Mouse (Mus musculus): ENCODE data around the gene Bad.
A peak's percentile ranks its signal among the peaks of the same experiment; 100 is the strongest.

Gene Bad

GRCm38 (mm10) chr19:6969665-6970381 is 28.2 kb downstream of the Bad start:
- DNase-seq (ENCODE audit: low spot score) = peak; percentile 66

GRCm38 (mm10) chr19:6970460-6971085 is 28.9 kb downstream of the Bad start:
- no peak for DNase-seq (ENCODE audit: low spot score)

GRCm38 (mm10) chr19:6971644-6972043 is 30.0 kb downstream of the Bad start:
- DNase-seq (ENCODE audit: low spot score) = no peak

- DNase-seq (ENCODE audit: low spot score) = no peak
Measured at GRCm38 (mm10) chr19:6972247-6972917, 30.7 kb downstream of the Bad start.

GRCm38 (mm10) chr19:6973581-6974190 is 32.0 kb downstream of the Bad start:
- no peak for DNase-seq (ENCODE audit: low spot score)

- peak; percentile 65 for DNase-seq (ENCODE audit: low spot score)
Measured at GRCm38 (mm10) chr19:6974211-6975205, 32.8 kb downstream of the Bad start, which contains the start of gene Ppp1r14b. Gene Ppp1r14b, plus strand, starts transcription at chr19:6974968.

- no peak for DNase-seq (ENCODE audit: low spot score)
Measured at GRCm38 (mm10) chr19:6975537-6976521, 34.2 kb downstream of the Bad start, which contains the start of gene Plcb3. Gene Plcb3, minus strand, starts transcription at chr19:6976470.

- DNase-seq (ENCODE audit: low spot score) = no peak
Measured at GRCm38 (mm10) chr19:6977759-6978638, 36.3 kb downstream of the Bad start.

GRCm38 (mm10) chr19:6978639-6978974 is 36.9 kb downstream of the Bad start:
- DNase-seq (ENCODE audit: low spot score) = no peak

GRCm38 (mm10) chr19:6979001-6979479 is 37.4 kb downstream of the Bad start:
- no peak for DNase-seq (ENCODE audit: low spot score)

GRCm38 (mm10) chr19:6979486-6980380 is 38.1 kb downstream of the Bad start:
- DNase-seq (ENCODE audit: low spot score) = peak; percentile 99

GRCm38 (mm10) chr19:6980381-6981093 is 38.9 kb downstream of the Bad start, which contains the start of gene Fkbp2:
Gene Fkbp2, minus strand, starts transcription at chr19:6980501.
- peak; percentile 97 for DNase-seq (ENCODE audit: low spot score)

GRCm38 (mm10) chr19:6981465-6981864 is 39.8 kb downstream of the Bad start:
- DNase-seq (ENCODE audit: low spot score) = no peak

- DNase-seq (ENCODE audit: low spot score) = no peak
Measured at GRCm38 (mm10) chr19:6983621-6984020, 42.0 kb downstream of the Bad start.

GRCm38 (mm10) chr19:6985300-6985699 is 43.6 kb downstream of the Bad start:
- DNase-seq (ENCODE audit: low spot score) = no peak

- DNase-seq (ENCODE audit: low spot score) = no peak
Measured at GRCm38 (mm10) chr19:6985951-6986708, 44.5 kb downstream of the Bad start.

Measured in ovary, postnatal 14 days (tissue).